In the genomic region with DNA sequence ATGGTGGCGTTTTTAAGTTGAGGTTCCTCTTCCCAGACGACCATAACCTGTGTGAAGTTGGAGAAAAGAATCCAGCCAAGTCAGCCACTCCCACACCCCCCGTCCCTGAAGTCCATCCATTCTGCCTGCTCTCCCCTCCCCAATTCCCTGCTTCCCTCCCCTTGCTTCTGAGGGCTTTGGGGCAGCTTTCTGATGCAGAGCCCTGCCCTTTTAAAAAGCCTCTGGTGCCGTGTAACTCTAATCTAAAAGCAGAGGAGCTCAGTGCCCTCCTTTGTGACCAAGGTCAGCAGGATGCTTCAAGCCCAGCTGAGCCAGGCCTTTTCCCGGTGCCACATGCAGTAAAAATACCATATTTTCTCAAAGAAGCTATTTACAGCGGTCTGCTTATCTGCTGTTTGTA, we compare ENCODE assay signal across 16 mouse cellular contexts. TPM values are rescaled to one million over a fixed set of nuclear protein-coding genes. Genes with fewer than 3 reads are reported as not detected.
DNase-seq lines count a peak whose midpoint lies in the region; ATAC-seq and TF ChIP-seq lines count a peak whose summit lies in the region.
"Had no signal": no experiment of that assay in that cellular context is flagged by ENCODE, and none has a peak within 500 bp of the region (broad histone marks: within the 10 kb centered on the region; RNA-seq: fewer than 3 reads in every experiment).

No protein-coding gene starts in this region.

- WGBS in forebrain, embryonic 13.5 days, result 9% methylated on average over 6 of the region's 6 CpGs
- WGBS in forebrain, embryonic 12.5 days, result 17% methylated on average over 6 of the region's 6 CpGs
- 17% methylated on average over 6 of the region's 6 CpGs for WGBS in heart, postnatal 0 days
- WGBS in hindbrain, embryonic 13.5 days, result 14% methylated on average over 6 of the region's 6 CpGs
- WGBS in neural tube, embryonic 12.5 days, result 24% methylated on average over 6 of the region's 6 CpGs

- no peak overlapping the region for H3K4me3 ChIP-seq in forebrain, embryonic 13.5 days
- no peak overlapping the region for H3K4me3 ChIP-seq in forebrain, embryonic 12.5 days (replicated peaks)
- no peak overlapping the region for H3K4me3 ChIP-seq in heart, postnatal 0 days (ENCODE audit: low read depth, low read length)
- H3K4me3 ChIP-seq in hindbrain, embryonic 13.5 days, result no peak overlapping the region
- H3K4me3 ChIP-seq in neural tube, embryonic 12.5 days, result no peak overlapping the region
- H3K4me3 ChIP-seq: lung, embryonic 15.5 days; megakaryocyte, embryonic 14.5 days had no signal

- ATAC-seq in forebrain, embryonic 13.5 days, result no peak
- ATAC-seq in forebrain, embryonic 12.5 days (ENCODE audit: low FRiP score), result no peak
- no peak; the same call in 1 of the 2 replicates for ATAC-seq in heart, postnatal 0 days (ENCODE audit: insufficient read depth, low read depth)
- ATAC-seq in hindbrain, embryonic 13.5 days (ENCODE audit: low FRiP score), result no peak
- no peak for ATAC-seq in neural tube, embryonic 12.5 days (ENCODE audit: low FRiP score, low read depth)

- H3K4me1 ChIP-seq in forebrain, embryonic 13.5 days, result peaks cover 26% of the 10 kb centered on the region
- H3K4me1 ChIP-seq in forebrain, embryonic 12.5 days, result peaks cover 28% of the 10 kb centered on the region
- H3K4me1 ChIP-seq in heart, postnatal 0 days (ENCODE audit: control insufficient read depth, insufficient read depth), result peaks cover 27% of the 10 kb centered on the region
- H3K4me1 ChIP-seq in hindbrain, embryonic 13.5 days (replicated peaks), result peaks cover 31% of the 10 kb centered on the region
- peaks cover 18% of the 10 kb centered on the region for H3K4me1 ChIP-seq in neural tube, embryonic 12.5 days
- H3K4me1 ChIP-seq: lung, embryonic 15.5 days had no signal

- TF ChIP-seq CTCF in heart, postnatal 0 days (IDR thresholded peaks at IDR 0.05; ENCODE audit: low read depth), result no peak

- H3K27me3 ChIP-seq in forebrain, embryonic 13.5 days, result no peaks in the 10 kb centered on the region
- H3K27me3 ChIP-seq in forebrain, embryonic 12.5 days, result no peaks in the 10 kb centered on the region
- no peaks in the 10 kb centered on the region for H3K27me3 ChIP-seq in heart, postnatal 0 days (ENCODE audit: control insufficient read depth, insufficient read depth, low read length)
- H3K27me3 ChIP-seq in hindbrain, embryonic 13.5 days, result no peaks in the 10 kb centered on the region
- H3K27me3 ChIP-seq in neural tube, embryonic 12.5 days (replicated peaks), result no peaks in the 10 kb centered on the region
- H3K27me3 ChIP-seq: lung, embryonic 15.5 days; megakaryocyte, embryonic 14.5 days had no signal

- DNase-seq in heart, postnatal 0 days (ENCODE audit: low spot score), result no peak
- no peak for DNase-seq in heart, postnatal 14 days
- DNase-seq in adrenal gland, adult 2 months, result no peak
- no peak for DNase-seq in adrenal gland, postnatal 25 days
- DNase-seq: adrenal gland, postnatal 14 days; cerebellum, adult 9-11 months; gastrocnemius, postnatal 14 days; layer of hippocampus, adult 9-11 months; thymus, adult 2 months had no signal

- TF ChIP-seq EP300 in heart, postnatal 0 days (IDR thresholded peaks at IDR 0.05; ENCODE audit: low read depth), result no peak

- H3K36me3 ChIP-seq in forebrain, embryonic 13.5 days (ENCODE audit: poor library complexity, severe bottlenecking), result peaks cover 25% of the 10 kb centered on the region
- H3K36me3 ChIP-seq in forebrain, embryonic 12.5 days (replicated peaks), result peaks cover 23% of the 10 kb centered on the region
- H3K36me3 ChIP-seq in heart, postnatal 0 days (replicated peaks; ENCODE audit: control insufficient read depth, insufficient read depth, low read length), result peaks cover 29% of the 10 kb centered on the region
- peaks cover 19% of the 10 kb centered on the region for H3K36me3 ChIP-seq in hindbrain, embryonic 13.5 days
- peaks cover 24% of the 10 kb centered on the region for H3K36me3 ChIP-seq in neural tube, embryonic 12.5 days

- intact Hi-C loops in heart, postnatal 14 days (cut with DNase I), result no loop called here

- H3K9ac ChIP-seq in forebrain, embryonic 13.5 days, result 0 out of 2 replicates have a peak overlapping the region, but pooled peaks have one; percentile 17
- no peak overlapping the region for H3K9ac ChIP-seq in forebrain, embryonic 12.5 days
- H3K9ac ChIP-seq in heart, postnatal 0 days (replicated peaks; ENCODE audit: low read depth, low read length), result no peak overlapping the region; the same call in 1 of the 2 replicates
- H3K9ac ChIP-seq in hindbrain, embryonic 13.5 days, result peak overlapping the region; percentile 53; the same call in 1 of the 2 replicates
- no peak overlapping the region for H3K9ac ChIP-seq in neural tube, embryonic 12.5 days
- H3K9ac ChIP-seq: lung, embryonic 15.5 days had no signal

- no peaks in the 10 kb centered on the region for H3K9me3 ChIP-seq in forebrain, embryonic 13.5 days (replicated peaks)
- H3K9me3 ChIP-seq in forebrain, embryonic 12.5 days, result no peaks in the 10 kb centered on the region
- H3K9me3 ChIP-seq in heart, postnatal 0 days (replicated peaks; ENCODE audit: control insufficient read depth, low read length), result no peaks in the 10 kb centered on the region
- H3K9me3 ChIP-seq in hindbrain, embryonic 13.5 days, result no peaks in the 10 kb centered on the region
- no peaks in the 10 kb centered on the region for H3K9me3 ChIP-seq in neural tube, embryonic 12.5 days
- H3K9me3 ChIP-seq: lung, embryonic 15.5 days; megakaryocyte, embryonic 14.5 days had no signal

- 0 out of 2 replicates have a peak overlapping the region, but pooled peaks have one; percentile 45 for H3K27ac ChIP-seq in forebrain, embryonic 13.5 days
- H3K27ac ChIP-seq in forebrain, embryonic 12.5 days, result no peak overlapping the region
- H3K27ac ChIP-seq in heart, postnatal 0 days (ENCODE audit: low read depth), result peak overlapping the region; percentile 49; the same call in 1 of the 2 replicates
- H3K27ac ChIP-seq in hindbrain, embryonic 13.5 days, result peak overlapping the region; percentile 85
- H3K27ac ChIP-seq in neural tube, embryonic 12.5 days, result 0 out of 2 replicates have a peak overlapping the region, but pooled peaks have one; percentile 16
- H3K27ac ChIP-seq: lung, embryonic 15.5 days had no signal

- H3K4me2 ChIP-seq in forebrain, embryonic 13.5 days, result no peak overlapping the region
- H3K4me2 ChIP-seq in forebrain, embryonic 12.5 days, result no peak overlapping the region
- H3K4me2 ChIP-seq in heart, postnatal 0 days (ENCODE audit: low read depth, low read length), result no peak overlapping the region
- peak overlapping the region; percentile 21; the same call in 1 of the 2 replicates for H3K4me2 ChIP-seq in hindbrain, embryonic 13.5 days
- H3K4me2 ChIP-seq in neural tube, embryonic 12.5 days (replicated peaks), result no peak overlapping the region
- H3K4me2 ChIP-seq: liver, embryonic 11.5 days; lung, embryonic 15.5 days had no signal

RNA-seq across cellular contexts. Expression of gene Popdc3, which starts 31.1 kb away (rescaled TPM):
- polyA plus RNA-seq in forebrain, embryonic 13.5 days (2015; fragmentation: Nextera tagmentation; extraction: Ambion mirVana), result 0.49 TPM in 2 replicates
- 0.10 and 0.19 TPM in 2 replicates for polyA plus RNA-seq in forebrain, embryonic 12.5 days (2016; fragmentation: Nextera tagmentation; extraction: Ambion mirVana)
- total RNA-seq in heart, postnatal 0 days (2014; rRNA removed; ENCODE audit: low replicate concordance), result 69.2 and 71.9 TPM in 2 replicates
- 41.8 and 50.6 TPM in 2 replicates for polyA plus RNA-seq in heart, postnatal 0 days (2015; fragmentation: Nextera tagmentation; extraction: Ambion mirVana)
- total RNA-seq in heart, postnatal 14 days (2021), result 10 to 100 TPM; 17.9 to 18.0 TPM
- 1.8 and 2.4 TPM in 2 replicates for polyA plus RNA-seq in hindbrain, embryonic 13.5 days (2015; fragmentation: Nextera tagmentation; extraction: Ambion mirVana)
- 0.81 and 1.1 TPM in 2 replicates for polyA plus RNA-seq in neural tube, embryonic 12.5 days (2016; fragmentation: Nextera tagmentation; extraction: Ambion mirVana)
- total RNA-seq in adrenal gland, adult 2 months (2021), result under 1 TPM; 0.69 to 0.86 TPM
- 0.09 and 0.13 TPM in 2 replicates for polyA plus RNA-seq in adrenal gland, adult 2 months (2012; rRNA removed)
- total RNA-seq in adrenal gland, postnatal 25 days (2021), result 0.82 and 0.90 TPM in 2 replicates

Comparison
In these comparisons a context has a peak if more than half of its experiments do, and no peak if none do; other contexts are left out.
1. H3K9ac ChIP-seq: peak in forebrain, embryonic 13.5 days (single experiment) and hindbrain, embryonic 13.5 days (single experiment); none in forebrain, embryonic 12.5 days (single experiment), heart, postnatal 0 days (single experiment) and neural tube, embryonic 12.5 days (single experiment).
2. RNA of gene Popdc3, which starts 31.1 kb away (polyA plus RNA-seq): 41.8 to 50.6 TPM in heart, postnatal 0 days; 1.8 to 2.4 TPM in hindbrain, embryonic 13.5 days, 0.81 to 1.1 TPM in neural tube, embryonic 12.5 days, 0.49 TPM in forebrain, embryonic 13.5 days, 0.10 to 0.19 TPM in forebrain, embryonic 12.5 days and 0.09 to 0.13 TPM in adrenal gland, adult 2 months; every median in the first group is over 10 times any median in the second.